Mouse (Mus musculus) layer of hippocampus, postnatal 25 days (tissue): Measurements from ENCODE around the gene Rcn3. TPM values are rescaled to one million over a fixed set of nuclear protein-coding genes. Genes with fewer than 3 reads are reported as not detected.
A peak's percentile ranks its signal among the peaks of the same experiment; 100 is the strongest.
"Not testable (repeated sequence)": the region's sequence is repeated elsewhere in the genome, so short reads cannot be mapped to it uniquely, and the experiment has no call there.

Experiments
- DNase-seq, 2 experiments: peaks; one replicate each; pipeline ENCODE4 v3.0.0; 2022; ENCODE audit warnings: mixed read lengths in 2 of 2, low spot score in 1 of 2; ENCODE audit errors: extremely low spot score in 1 of 2
- total RNA-seq, 2 experiments: library from RNA; stranded (reverse); gene quantifications; 2 replicates each; pipeline ENCODE4 v1.2.3; 2021

The Rcn3 gene
- total RNA-seq, 2 experiments from 2014 or later: 9.6 to 9.7 TPM

DNA sequence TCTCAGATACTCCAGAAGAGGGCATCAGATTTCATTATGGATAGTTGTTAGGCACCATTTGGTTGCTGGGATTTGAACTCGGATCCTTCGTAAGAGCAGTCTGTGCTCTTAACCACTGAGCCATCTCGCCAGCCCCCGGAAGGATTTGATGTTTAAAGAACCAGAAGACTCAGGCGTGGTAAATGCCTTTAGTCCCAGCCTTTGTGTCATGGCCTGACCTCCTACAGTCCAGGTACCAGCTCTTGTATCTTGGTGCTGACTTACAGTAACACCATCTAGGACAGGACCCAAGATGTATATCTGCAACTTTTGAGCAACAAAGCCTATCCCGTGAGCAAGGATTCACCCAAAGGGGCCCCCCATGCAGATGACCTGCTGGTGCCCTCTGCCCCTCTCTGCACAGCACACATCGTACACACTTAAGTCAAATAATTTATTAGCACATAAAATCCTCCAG is 33.2 kb upstream of the Rcn3 start:
- DNase-seq: no peak

DNA sequence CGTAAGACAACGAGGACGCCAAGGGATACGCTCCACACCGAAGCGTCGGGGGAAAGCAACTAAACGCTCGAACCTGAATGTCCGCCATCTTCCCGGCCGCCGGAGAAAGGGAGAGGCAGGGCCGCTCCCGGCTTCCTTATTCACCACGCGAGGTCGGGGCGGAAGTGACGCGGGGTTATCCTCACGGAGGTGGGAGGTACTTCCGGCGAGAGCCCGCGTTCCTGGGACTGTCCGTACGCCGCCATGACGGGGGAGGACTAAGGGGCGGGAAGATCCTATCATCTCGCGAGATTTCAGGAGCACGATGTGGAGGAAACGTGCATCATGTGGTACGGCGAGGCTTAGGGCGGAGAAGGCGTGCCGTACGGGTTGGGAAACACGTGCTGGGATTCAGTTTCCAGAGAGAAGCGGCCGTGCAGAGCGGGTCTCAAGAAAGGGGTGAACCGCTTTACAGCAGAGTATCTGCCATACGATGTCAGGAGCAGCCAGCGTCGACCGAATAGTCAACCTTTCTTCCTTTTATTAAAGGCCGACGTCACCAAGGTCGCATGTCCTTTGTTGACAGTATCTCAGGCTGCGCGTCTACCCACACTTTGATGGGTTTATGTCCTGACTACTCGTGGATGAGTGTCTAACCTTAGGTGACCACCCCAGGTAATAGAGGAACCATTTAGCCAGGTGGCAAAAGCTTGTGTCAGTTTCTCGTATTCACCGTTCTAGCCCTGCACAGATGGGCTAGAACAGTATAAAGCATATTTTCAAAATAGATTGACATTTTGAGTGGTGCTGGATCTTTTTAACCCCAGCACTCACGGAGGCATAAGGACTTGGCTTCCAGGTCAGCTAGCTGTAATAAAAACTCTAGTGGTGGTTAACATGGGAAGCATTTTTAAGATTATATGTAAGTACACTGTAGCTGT is 32.5 kb upstream of the Rcn3 start, which contains the start of gene Rps11:
Gene Rps11 (minus strand): TSS at position 216 of the 920 bp plus-strand sequence.
- DNase-seq: peak; percentile 94 to 96

DNA sequence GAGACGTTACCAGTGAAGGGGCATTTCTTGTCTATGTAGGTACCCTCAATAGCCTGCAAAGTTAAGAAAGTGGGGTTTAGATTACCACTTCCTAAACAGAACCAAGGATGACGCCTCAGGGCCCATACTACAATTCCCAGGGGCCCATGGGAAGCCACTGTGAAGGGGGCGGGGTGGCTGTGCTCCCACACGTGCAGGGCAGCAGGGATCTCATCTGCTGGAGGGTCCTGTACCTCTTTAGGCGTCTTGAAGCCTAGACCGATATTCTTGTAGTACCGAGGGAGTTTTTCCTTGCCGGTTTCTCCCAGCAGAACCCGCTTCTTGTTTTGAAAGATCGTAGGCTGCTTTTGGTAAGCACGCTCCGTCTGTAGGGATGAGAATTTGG is 31.2 kb upstream of the Rcn3 start:
- DNase-seq: no peak

DNA sequence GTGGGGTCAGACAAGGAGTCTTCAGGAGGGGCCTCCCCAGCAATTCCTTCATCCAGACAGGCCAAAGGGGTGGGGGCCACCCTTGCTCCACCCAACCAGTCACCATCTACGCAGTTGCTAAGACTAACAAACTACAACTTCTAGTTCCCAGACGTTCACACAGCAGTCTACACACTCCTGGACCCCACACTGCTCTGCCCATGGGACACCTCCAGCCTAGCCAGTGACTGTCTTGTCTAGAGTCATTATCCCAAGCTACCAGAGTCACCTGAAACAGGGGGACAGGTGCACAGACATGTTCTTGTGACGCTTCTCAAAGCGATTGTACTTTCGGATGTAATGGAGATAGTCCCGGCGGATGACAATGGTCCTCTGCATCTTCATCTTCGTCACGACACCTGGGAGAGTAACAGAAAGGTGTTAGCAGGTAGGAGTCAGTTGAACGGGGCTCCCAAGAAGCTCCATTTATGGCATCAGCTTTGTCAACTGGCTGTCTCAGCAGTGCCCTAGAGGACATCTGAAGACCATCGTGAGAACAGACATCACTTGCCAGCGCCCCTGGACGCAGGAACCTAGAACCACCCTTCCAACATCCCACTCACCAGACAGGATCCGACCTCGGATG is 30.7 kb upstream of the Rcn3 start:
- DNase-seq: no peak

DNA sequence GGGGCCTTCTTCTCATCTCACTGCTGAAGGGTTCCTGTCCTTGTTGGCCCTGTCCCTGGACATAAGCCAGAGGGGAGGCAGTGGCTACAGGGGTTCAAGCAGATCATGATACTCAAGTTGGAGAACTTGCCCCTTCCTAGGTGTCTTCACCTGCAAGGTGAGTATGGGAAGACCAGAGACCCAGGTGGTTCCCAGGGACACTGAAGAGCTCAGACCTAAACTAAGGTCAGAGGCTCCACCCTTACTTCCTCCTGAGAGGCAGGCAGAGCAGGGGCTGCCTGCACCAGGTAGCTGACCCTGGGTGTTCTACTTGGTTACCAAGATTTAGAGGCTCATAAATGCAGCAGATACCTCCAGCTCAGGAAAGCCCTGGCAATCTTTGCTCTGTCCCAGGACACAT is 29.9 kb upstream of the Rcn3 start:
- DNase-seq: no peak

DNA sequence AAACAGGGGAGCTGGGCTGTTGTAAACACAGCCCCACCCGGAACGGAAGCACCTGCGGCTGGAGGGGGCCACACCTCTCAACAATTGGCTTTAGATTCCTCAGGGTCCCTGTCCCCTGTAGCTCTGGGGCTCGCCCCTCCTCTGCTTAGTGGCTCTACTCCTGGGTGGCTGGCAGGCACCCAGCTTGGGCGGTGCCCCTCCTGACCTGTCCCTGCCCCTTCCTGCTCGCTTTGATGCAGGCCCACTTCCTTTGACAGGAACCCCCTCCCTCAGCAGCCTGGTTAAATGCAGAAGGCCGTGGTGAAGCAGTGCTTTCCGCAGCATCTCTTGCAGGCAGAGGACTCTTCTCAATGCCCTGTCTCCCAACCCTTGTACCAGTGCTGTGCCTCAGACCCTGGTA is 29.4 kb upstream of the Rcn3 start:
- no peak for DNase-seq

DNA sequence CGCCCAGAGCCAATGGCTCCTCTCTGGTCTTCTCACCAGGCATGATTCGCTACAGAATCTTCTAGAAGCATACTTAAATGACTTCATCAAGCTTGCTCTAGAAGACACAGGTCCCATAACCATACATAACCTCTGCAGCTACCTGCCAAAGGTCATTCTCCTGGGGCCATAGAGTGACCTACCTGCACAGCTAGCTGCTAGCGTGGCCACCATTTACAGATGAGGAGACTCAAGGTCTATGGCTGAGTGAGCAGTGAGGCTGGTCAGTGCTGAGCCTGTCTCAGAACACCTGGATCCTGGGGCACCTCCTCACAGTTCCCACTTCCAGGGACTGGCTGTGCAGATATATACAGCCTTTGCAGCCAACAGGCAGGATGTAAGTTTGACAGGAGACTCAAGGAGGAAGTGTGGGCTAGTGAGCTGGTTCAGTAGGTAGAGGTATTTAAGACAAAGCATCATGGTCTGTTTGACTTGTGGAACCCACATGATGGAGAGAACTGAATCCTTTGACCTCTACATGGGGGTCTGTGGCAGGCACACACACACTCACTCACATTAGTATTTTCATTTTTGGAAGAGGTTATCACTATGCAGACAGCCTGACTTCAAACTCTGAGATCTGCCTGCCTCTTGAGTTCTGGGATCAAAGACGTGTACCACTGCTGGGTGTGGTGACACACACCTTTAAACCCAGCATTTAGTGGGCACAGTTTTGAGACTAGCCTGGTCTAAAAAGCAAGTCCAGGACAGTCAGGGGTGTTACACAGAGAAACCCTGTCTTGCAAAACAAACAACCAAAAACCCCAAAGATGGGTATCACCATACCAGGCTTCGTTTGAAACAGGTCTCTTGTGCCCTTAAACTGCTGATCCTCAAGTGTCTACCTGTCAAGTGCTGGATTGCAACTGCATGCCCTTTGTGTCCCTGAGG is 28.0 kb upstream of the Rcn3 start:
- DNase-seq: no peak

DNA sequence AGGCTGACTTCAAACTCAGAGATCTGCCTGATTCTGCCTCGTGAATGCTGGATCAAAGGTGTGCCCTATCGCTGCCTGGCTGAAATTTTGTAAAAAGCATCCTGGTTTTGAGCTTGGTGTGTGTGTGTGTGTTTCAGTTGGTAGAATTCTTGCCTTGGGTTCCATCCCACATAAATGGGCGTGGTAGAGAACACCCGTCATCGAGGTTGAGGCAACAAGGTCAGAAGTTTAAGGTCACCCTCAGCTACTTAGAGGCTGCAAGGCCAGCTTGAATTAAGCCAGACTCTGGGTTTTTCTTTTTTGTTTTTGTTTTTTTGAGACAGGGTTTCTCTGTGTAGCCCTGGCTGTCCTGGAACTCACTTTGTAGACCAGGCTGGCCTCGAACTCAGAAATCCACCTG is 26.3 kb upstream of the Rcn3 start:
- no peak for DNase-seq

DNA sequence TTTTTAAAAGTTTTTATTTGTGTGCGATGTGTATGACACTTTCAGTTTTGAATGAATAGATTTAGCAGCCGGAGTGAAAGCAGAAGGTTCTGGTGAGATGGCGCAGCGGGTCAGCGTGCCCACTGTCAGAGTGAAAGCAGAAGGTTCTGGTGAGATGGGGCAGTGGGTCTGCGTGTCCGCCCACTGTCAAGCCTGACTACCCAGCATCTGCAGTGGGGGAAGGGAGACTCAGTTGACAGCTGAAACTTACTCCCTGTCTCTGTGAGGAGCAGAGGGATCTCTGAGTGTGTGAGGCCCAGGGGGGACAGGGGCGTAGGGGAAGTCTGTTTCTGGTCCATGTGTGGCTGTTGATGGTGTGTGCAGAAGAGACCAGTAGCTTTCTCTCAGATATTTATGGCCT is 25.5 kb upstream of the Rcn3 start:
- no peak for DNase-seq

DNA sequence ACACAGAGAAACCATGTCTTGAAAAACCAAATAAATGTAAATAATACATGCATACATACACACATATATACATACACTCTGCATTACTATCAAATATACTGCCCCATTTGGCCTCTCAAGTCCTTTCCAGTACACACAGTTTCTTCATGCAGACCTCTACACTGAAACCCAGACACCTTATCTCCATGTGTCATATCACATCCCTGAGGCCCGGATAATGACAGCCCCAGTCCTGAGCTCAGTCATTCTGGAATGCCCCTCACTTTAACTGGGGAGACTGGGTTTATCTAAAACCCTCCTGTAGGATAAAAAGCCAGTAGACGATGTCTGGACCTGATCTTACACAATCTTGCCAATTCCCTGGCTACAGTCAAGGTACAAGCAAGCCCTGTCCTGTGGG is 21.5 kb upstream of the Rcn3 start:
- no peak for DNase-seq

DNA sequence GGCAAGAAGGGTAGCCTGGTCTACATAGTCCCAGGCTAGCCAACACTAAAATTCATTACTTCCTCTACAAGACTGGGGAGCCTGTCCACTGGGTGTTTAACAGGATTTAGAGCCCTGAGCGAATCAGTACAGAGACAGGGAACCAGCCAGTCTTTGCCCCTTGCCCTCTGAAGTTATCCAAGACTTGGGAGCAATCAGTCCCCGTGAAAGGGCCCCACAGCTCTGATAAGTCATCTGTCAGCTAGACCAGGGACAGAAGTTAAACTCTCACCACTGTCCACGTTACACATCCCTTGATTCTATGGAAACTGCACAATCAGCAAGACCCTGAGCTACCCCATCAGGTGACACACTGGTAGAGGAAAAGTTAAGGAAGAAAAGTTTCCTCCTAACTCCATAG is 20.5 kb upstream of the Rcn3 start:
- no peak for DNase-seq

DNA sequence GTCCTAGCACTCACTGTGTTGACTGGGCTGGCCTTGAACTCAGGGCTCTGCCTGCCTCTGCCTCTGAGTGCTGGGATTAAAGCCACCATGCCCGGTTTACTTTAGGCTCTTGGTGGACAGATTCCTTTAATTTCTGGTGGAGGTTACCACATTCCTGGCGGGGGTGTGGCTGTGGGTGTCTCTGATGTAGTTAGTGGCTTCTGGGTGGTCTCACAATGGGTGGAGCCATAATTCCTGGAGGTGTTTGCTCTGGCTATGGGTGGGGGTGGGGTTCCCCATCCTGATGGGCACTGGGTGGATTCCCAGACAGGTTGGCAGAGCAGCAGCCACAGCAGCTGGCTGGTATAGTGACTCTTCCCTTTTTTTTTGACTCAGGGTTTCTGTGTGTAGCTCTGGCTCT is 19.9 kb upstream of the Rcn3 start:
- DNase-seq: no peak

DNA sequence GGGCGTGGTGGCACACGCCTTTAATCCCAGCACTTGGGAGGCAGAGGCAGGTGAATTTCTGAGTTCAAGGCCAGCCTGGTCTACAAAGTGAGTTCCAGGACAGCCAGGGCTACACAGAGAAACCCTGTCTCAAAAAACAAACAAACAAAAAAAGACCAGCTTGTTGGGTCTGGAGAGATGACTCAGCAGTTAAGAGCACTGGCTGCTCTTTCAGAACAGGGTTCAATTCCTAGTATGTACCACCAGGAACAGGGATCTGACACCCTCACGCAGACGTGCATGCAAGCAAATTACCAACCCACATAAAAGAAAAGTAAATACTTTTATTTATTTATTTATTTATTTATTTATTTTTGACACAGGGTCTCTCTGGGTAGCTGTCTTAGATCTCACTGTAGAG is 18.1 kb upstream of the Rcn3 start:
- not testable (repeated sequence) for DNase-seq

DNA sequence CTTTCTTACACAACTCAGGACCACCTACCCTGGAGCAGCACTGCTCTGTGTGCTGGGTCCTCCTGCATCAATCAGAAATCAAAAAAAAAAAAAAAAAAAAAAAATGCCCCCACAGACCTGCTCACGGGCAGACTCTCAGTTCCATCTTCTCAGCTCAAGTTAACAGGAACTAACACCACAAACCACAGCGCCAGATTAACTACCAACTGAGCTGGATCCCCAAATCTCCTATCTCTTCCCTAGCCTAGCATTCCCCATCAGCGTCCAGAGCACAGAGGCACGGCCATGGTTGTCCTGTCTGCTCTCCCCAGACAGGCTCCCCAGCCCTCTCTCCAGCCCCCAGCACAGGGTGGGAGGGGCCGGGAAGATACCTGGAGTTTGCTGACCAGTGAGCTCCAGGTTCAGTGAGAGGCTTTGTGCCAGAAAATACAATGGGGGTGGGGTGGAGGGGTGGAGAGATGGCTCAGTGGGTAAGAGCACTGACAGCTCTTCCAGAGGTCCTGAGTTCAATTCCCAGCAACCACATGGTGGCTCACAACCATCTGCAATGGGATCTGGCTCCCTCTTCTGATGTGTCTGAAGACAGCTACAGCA is 15.1 kb upstream of the Rcn3 start:
- DNase-seq: no peak

DNA sequence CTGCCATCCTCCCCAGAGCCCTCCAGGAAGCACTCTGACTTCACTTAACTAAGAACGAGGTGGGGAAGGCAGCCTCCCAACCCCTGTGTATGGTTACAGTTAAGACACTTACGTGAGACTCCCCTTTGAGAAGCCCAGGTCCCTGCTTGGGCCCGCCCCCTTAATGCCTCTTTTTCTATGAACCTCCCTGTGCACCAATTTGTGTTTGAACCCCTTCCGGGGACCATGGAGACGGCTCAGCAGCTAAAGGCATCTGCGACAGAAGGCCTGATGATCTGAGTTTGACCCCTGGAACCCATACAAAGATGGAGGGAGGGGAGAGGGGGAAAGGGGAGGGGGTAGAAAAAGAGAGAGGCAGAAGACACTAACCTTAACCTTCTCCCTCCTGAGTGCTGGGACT is 14.4 kb upstream of the Rcn3 start:
- no peak for DNase-seq

DNA sequence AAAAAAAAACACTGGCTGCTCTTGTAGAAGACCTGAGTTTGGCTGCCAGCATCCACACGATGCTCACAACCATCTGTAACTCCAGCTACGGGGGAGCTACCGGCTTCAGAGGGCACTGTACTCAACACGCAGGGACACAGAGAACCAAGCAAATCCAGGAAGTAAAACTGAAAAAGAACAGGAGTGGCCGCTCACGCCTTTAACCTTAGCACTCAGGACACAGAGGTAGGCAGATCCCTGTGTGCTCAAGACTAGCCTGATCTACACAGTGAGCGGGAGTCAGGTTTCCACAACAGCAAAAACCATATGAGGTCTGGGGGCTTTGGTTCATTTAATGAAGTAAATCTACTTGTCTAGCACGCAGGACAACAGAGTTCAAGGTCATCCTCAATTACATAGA is 13.5 kb upstream of the Rcn3 start:
- no peak for DNase-seq

DNA sequence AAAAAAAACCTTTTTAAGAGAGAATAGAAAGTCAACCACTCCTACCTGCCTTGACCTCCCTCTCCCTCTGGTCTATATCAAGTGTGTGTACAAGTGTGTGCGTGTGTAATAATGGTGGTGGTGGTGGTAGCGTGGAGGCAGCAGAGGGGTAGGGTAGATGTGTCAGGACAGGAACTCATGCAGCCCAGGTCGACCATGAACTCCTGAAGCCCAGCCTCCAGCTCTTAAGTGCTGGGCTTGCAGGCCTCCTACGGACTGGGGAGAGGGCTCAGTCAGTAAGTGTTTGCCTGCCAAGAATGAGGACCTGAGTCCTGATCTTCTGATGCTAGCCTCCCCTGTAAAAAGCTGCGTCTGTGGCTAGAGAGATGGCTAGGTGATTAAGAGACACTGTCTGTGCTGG is 12.9 kb upstream of the Rcn3 start:
- DNase-seq: no peak

DNA sequence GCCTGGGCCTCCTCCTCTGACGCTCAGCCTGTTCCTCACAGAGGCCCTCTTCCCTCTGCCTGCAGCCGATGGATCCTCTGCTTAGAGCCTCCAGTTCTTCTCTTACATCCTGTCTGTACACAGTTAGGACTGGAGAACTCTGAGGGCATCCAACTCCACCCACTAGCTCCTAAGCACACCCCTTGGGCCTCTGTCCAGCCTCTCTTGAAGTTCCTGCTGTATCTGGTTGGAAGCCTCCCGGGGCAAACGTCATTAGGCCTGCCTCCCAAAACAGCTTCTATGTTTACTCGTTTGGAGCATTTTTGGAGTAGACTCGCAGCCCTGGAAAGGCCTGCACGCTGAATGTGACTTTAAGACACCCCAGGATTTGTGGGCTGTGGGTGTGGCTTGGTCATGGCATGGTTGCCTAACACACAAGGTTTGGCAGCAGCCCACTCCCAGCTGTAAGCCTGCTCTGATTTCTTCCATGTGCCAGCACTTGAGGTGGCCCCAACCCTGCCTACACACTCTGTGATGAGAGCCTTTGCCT is 11.7 kb upstream of the Rcn3 start, which contains the start of gene Fcgrt:
Gene Fcgrt (minus strand): TSS at position 200 of the 529 bp plus-strand sequence.
- no peak for DNase-seq

DNA sequence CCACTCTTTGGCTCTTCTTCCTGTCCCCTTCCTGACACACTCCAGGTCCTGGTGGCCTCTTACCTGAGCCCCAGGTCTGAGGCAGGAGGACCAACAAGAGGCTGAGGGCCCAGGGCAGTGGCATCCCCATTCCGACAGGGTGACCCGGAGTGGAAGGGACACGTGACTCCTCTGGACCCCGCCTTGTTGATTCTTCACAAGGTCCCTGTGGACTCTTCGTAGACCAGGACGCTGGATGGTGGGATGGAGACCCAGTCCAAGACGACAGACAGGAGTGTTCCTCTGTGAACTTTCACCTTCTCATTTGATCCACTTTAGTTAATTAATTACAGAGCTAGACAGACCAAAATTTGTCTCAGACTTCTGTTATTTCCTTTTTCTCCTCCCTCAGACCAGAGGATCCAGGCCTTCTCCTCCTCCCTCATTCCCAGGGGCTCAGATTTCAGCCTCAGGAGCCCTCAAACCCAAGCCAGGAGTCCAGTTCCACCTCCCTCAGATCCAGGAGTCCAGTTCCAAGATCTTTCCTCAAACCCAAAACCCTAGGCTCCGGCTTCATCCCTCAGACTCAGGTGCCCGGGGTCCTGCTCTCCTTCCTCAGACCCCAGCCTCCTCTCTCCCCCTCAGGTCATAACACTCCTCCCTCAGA is 11.0 kb upstream of the Rcn3 start:
- DNase-seq: no peak

DNA sequence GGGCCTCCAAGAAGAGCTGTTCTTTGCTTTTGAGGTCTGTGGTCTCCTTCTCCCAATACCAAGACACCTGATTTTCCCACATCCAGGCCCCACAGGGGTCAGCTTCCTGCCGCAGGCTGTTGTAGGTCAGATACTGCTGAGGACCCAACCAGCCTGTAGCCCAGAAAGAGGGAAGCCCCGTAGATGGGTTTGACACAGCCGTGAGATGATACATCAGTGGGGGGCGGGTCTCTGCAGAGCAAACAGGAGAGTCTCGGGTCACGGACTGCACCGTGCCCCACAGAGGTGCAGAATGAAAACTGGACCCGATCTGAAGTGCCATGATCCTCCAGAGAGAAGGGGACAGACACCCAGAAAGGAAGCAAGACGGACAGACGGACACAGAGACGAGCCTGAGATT is 10.4 kb upstream of the Rcn3 start:
- DNase-seq: no peak
